Mouse (Mus musculus): ENCODE data around the gene Gm10197. TPM values are rescaled to one million over a fixed set of nuclear protein-coding genes. Genes with fewer than 3 reads are reported as not detected.
A peak's percentile ranks its signal among the peaks of the same experiment; 100 is the strongest.
"Not testable (repeated sequence)": the region's sequence is repeated elsewhere in the genome, so short reads cannot be mapped to it uniquely, and the experiment has no call there.

The Gm10197 gene
- not detected for total RNA-seq (2021)
- long read RNA-seq, experiment 1, result 0 reads
- long read RNA-seq, experiment 2, result 0 reads

DNA sequence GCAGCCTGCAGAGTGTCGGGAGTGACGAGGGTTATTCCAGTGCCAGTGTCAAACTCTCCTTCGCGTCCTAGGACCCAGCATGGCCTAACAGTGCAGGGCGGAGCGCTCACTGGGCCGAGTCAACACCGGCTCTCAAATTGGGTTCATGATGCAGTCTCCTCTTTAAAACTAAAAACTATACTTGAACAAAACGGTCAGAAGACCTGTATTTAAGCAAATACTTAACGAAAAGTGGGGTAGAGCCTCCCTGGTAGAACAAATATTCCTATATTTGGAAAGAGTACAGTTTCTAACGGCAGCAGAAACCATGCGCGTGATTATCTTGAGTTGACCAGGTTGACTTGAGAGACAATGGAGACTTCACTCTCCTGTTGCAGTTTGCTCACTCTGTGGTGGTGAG, at the start of gene Gm10197:
Gene Gm10197 (minus strand): TSS at position 101 of the 400 bp plus-strand sequence.
- no peak for DNase-seq (ENCODE audit: low spot score in 2 of 2)

DNA sequence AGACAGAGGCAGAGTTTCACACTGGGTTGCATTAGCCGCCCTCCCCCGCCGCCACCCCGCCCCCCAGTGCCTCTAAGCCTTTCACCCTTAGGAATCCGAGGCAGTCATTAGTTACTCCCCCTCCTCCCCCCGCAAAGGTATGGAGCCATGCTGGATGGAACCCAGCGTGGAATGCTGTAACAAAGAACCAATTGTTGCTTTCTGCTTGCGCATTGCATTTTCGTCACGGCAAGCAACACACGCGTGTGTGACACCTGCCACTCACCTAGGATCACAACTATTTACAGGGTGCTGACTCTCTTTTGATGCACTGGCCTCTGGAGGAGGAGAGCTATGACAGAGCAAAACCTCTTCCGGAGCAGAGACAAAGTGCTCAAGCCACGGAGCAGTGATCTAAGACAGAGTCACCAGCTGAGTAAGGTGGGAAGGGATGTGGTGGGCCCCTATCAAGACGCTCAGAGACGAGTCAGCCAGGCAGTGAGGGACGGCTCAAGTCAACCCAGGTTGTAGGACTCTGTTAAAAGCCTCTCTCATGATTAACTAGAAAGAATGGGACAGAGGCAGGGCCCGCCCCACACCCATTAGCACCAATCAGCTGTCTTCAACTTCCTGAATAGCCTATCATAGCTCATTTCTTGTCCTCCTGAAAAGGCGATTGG, 49.5 kb upstream of the Gm10197 start:
- DNase-seq (ENCODE audit: low spot score in 2 of 2), result peak; percentile 65

DNA sequence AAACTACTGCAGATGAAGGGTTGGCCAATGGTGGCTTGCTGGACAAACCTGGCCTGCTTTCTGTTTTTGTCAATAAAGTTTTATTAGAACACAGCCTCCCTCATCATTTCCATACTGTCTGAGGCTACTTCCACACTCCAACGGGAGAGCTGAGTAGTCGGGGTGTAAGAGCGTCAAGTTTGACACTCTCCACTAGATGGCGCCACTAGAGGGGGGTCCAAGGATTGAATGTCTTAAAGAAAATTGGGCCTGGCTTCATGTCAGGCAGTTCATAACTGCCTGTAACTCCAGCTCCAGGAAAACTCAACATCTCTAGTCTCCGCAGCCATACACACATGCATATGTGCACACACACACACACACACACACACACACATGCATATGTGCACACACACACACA, 48.3 kb upstream of the Gm10197 start:
- DNase-seq (ENCODE audit: low spot score in 2 of 2), result peak in 1 of 2 experiments; percentile 28

DNA sequence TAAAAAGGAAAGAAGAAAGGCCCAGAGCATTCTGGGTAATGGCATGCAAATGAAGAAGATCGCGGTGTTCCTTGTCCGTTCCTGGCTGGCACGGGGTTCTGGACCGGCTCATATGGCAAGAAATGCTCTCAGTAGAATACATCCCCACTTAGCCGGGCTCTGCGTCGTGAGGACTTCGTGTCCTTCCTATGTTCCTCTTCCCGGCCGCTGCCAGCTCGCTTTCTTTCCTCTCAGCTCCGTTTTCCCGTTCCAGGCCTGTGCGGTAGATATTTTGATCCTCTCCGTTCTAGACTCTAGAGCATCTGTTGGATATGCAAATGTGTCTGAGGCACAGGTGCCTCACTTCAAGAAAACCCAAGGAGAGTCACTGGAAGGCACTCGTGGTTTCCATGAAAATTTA, 43.6 kb upstream of the Gm10197 start:
- no peak for DNase-seq (ENCODE audit: low spot score in 2 of 2)

DNA sequence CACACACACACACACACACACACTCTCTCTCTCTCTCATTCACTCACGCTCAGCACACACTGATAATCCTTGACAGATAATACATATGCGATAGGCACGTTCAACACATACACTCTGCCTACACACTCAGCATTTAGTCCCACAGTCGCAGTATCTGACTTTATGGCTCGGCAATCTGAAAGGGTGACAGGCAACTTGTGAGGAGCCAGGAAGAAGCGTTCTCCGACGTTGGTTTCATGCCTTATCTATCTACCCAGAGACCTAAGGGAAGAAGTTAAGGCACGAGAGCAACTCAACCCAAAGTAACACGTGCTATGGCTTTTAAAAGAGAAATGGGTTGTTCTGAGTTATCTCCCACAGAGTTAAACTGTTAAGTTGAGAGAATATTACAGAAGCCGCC, 43.1 kb upstream of the Gm10197 start:
- no peak for DNase-seq (ENCODE audit: low spot score in 2 of 2)

DNA sequence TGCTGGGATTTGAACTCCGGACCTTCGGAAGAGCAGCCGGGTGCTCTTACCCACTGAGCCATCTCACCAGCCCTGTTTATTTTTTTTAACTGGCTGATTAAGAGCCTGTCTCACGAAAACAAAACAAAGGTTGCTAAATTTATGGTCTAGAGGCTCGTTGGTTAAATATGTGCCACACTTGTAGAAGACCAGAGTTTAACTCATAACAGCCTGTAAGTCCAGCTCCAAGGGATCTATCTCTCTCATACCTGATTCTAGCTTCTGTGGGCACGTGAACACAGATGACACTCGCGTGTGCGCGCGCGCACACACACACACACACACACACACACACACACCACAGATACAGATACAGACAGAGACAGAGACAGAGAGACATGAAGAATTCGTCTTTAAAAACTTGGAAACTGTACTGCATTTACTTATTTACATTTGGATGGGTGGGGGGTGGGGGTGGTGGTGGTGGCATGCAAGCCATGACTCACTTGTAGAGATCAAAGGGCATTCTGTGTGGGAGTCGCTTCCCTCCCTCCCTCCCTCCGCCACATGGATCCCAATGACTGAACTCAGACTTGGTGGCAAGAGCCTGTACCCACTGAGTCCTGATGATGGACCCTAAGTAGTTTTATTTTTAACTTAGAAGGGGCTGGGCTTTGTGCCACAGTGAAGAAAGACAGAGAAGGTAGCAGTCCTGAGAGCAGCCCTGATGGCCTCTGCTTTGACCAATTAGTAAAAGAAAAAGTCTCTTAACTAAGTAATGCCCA, 42.2 kb upstream of the Gm10197 start:
- DNase-seq (ENCODE audit: low spot score in 2 of 2), result no peak

DNA sequence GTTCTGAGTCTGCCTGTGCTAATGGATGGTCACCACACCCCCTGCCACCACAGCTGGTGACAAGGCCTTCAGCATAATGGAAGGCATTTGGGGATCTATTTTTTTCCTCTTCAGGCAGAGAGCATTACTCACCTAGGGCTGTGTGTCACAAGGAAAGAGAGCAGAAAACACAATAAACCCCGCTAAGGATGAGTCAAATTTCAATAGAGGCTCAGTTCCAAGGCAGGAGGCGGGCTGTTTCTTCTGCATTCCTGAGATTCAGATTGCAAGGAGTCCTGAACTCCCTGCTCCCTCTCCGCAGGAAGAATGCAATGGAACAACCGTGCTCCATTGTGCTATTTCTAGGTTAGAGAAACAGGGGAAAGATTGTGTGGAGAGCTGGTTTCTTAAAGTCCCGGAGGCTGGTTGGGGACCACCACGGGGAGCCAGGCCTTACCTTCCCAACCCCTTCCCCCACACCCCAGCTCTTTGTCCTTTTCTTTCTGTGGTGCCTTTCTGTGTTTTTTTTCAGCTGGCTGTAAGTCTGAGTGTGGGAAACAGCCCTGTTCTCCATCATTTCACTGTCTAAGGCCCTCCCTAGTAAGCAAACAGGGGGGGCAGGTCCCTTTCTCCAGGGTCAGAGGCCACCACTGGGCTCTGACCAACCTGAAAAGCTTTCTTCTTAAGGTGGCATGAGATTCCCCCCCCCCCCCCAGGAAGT, 40.7 kb upstream of the Gm10197 start:
- DNase-seq (ENCODE audit: low spot score in 2 of 2), result no peak

DNA sequence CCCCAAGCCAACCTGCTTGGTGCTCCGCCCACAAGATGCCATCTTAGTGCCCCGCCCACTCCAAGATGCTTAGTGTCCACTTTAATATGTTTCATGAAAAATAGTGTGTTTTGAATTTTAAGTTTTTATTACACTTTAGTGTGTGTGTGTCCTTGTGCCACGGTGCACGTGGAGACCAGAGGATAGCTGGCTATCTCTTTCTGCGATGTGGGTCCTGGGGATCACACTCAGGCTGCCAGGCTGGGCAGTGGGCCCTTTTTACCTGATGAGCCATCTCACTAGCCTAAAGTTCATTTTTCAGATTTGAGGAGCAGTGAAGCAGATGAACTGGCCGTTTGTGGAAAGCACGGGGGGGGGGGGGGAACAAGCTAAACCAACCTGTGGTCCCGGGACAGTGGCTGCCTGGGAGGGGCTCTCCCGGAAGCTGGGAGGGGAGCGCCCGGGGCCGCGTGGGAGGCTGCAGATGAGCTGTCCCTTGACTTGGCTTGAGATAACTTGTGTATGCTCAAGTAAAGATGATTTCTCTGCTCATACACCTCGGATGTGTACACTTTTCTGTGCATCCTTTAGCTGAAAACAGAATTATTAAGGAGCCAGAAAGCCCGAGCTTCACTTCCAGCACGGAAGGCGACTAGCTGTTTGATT, 38.2 kb upstream of the Gm10197 start:
- DNase-seq (ENCODE audit: low spot score in 2 of 2), result no peak

DNA sequence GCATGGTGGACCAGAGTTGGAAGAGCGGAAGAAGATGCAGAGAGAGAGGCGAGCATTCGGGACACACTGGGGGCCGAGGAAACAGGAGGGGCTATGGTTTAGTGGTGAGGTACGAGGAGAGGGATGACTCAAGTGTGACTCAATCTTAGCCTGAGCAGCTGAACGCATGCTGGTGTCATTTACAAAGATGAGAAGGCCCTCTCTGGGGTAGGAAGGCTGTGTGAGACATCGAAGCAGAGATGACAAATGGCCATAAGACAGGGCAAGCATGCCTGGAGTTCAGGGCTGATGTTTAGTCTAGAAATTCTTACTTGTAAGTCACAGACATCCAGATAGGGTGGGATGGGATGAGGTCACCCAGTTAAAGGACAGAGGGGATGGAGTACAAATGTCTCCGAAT, 36.8 kb upstream of the Gm10197 start:
- no peak for DNase-seq (ENCODE audit: low spot score in 2 of 2)

DNA sequence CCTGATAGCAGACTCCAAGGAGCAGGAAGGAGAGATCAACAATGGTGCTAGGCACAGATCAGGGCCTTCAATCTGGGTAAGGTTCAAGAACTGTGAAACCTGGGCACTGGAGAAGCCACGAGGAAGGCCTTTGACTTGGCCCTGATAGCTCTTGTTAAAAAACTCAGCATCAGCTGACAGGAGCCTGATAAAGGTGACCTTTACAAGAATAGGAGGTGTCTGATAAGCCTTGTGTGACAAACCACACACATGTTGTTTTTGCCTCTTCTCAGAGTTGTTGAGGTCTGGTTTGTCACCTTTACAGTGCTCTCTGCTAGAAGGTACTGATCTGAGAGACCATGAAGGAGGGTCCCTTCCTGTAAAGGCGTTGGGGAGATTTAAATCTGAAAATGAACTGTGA, 35.8 kb upstream of the Gm10197 start:
- DNase-seq (ENCODE audit: low spot score in 2 of 2), result no peak

DNA sequence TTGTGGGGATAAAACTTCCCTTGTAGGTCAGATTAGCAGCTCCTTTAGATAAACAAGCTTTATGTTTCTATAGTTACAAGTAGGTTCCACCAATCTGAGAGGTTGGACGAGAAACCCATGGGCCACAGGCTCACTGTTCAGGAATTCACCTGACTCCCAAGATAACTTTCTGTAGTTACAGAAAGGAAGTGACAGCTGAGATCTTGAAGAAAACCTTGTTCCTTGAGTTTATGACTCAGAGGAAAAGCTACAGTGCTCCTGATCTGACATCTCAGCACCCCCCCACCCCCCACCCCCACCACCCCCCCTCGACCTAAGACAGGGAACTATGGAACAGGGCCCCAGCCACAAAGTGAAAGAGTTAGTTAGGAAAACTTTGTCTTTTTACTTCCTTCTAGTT, 34.2 kb upstream of the Gm10197 start:
- DNase-seq (ENCODE audit: low spot score in 2 of 2), result no peak

DNA sequence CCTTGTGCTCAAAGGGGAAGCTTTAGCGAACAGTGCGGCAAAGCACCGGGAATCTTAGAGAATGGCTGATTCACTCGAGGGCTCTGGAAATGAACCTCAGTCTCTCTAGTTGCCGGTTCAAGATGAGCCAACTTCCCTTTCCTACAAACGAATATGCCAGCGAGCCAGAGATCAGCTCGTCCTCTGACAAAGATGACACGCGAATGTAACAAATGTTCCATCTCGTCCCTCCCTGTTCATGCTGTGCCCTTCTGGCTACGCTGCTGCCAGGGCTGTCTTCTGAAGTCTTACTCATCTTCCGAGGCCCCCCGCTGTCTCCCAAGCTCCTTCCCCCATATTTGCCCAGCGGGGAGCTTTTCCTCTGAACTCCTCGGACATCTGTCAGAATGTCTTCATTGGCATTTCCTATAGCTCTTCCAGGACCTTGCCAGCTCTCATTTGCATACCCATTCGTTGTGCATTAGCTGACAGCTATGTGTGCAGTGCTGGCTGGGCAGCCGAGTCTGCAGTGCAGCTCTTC, 33.3 kb upstream of the Gm10197 start:
- DNase-seq (ENCODE audit: low spot score in 2 of 2), result no peak

DNA sequence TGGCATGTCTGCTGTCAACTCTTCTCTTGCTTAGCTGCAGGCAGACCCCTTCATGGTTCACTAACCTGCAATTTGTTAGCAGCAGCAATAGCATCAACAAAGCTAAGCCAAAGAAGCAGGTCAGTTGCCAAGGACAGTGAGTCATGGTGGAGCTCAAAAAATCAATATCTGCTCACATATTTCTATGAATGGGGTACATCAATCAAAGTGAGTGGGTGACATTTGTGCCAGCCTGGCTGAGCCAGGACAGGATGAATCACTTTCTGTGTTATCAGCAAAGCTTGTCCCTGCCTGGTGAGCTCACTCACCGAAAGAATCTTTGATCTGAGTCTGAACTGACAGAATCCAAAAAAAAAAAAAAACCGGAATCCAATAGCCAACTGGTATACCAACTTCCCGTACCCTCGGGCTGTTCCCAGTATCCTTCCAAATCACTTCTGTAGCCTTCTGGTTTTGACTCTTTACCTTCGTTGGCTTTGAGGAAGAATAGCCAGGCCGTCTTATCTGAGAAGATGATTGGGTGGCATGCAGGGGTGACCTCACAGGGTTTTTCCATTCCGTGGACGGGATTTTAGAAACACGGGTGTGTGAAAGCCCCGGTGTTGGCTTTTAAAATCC, 32.8 kb upstream of the Gm10197 start:
- DNase-seq (ENCODE audit: low spot score in 2 of 2), result no peak

DNA sequence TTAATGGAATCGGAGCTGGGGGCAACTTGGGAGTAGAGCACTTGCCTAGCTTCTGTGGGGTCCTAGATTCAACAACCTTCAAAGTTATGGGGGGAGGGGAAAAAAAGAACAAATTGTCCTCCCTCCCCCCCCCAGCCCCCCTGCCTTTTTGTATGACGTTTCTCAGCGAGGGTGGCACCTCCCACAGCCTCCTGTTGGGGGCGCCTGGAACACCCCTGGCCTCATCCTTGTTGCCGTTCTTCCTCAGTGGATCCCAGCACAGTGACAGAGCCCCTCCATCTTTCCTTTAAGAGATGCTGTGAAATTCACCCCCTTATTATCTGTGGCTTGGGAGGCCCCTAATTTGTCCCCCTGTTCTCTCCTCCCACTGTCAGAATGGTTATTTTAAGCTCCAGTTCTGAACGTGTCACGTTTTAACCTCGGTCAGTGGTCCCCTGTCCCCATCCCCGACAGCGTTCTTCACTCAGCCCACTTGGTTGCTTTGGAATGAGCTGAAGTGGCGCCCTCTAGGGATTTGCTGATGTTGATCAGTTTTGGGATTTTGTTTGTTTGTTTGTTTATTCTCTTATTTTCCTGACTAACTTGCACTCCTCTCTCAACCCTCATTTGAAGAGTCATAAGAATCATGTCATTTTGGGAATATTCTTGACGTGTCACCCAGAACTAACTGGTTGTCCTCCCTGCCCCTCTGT, 31.3 kb upstream of the Gm10197 start:
- no peak for DNase-seq (ENCODE audit: low spot score in 2 of 2)

DNA sequence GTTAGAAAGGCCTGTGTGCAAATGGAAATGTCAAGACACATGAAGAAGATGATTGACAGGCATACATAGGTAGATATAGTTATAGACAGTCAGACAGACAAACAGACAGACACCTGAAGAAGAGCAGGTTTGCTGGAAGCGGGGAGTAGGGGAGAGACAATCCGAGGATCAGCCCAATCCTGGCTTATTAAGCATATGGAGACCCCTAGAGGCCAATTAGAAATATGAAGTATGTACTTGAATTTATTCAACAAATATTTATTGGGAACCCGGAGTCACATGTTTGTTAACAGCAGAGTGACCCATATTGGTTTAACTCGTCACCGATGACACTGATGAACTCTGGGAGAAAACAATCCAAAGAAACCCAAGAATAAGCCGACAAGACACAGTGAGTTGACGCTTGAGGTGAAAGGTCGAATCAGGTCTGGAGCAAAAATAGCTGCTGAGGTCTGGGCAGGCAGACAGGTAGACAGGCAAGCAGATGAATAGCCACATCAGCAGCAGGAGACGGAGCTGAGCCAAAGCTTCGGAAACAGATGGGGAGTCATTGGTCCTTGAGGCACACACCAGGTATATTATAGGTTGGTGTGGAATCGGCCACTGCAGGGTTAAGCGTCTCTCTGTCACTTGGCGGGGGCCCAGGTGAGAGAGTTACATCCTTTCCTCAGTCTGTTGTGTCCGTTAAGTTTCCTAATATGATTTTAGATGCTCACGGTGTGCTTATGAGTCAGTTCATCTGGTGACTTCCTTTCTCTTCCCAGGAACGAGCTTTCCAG, 29.0 kb upstream of the Gm10197 start:
- no peak for DNase-seq (ENCODE audit: low spot score in 2 of 2)

DNA sequence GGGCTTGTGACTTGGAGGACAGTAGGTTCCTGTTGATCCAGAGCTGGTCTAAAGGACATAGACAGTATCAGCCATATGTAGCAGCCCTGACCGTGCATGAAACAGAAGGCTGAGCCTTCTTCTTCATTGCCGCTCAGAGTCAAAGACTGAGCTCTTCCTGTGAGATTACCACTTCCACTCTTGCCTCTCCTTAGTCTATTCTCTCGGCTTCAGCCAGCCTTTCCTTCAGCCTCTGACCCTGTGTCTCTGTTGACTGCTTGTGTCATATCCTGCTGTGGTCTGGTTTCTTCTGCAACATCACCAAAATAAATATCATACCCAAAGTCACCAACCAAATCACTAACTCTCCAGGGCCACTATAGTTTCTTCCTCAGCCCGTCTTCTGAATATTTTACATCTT, 27.6 kb upstream of the Gm10197 start:
- no peak for DNase-seq (ENCODE audit: low spot score in 2 of 2)

DNA sequence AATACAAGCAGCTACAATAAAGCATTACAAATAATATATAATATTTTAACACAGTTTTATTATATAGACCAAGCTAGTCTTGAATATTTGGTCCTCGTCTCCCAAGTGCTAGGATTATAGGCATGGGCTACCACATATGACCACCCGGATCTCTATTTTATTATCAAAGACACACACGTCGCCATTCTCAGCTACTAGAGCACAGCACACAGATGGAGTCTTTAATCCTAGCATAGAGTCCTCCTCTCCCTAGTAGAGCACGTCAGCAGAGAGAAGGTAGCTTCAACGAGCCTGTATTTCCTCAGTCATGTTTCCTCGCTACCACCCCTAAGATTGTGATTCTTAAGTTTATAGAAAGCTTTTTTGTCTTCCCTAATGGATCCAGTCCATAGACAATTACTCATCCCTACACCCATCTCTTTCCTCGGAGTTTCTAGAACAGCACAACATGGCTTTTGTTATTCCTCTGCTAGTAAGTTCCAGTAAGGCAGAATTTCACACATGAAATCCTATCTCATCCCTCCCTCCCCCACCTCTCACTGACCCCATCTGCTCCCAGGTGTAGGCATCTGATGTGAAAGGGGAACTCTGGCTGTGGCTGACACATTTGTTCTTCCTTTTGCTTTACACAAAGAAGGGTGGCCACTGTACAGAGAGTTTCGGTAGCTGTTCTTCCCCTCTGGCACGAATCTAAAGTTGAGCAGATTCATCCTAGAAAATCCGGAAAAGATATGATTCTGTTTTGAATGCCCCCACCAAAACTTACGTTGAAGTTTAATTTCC, 26.1 kb upstream of the Gm10197 start:
- no peak for DNase-seq (ENCODE audit: low spot score in 2 of 2)

DNA sequence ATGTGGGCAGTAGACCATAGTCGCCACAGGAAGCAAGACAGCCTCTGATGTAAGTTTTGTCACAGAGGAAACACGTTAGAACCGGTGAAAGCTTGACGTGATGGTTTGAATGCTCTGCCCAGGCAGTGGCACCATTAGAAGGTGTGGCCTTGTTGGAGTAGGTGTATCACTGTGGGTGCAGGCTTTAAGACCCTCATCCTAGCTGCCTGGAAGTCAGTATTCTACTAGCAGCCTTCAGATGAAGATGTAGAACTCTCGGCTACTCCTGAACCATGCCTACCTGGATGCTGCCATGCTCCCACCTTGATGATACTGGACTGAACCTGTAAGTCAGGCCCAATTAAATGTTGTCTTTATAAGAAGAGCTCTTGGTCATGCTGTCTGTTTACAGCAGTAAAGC, 24.2 kb upstream of the Gm10197 start:
- not testable (repeated sequence) for DNase-seq (ENCODE audit: low spot score in 2 of 2)

DNA sequence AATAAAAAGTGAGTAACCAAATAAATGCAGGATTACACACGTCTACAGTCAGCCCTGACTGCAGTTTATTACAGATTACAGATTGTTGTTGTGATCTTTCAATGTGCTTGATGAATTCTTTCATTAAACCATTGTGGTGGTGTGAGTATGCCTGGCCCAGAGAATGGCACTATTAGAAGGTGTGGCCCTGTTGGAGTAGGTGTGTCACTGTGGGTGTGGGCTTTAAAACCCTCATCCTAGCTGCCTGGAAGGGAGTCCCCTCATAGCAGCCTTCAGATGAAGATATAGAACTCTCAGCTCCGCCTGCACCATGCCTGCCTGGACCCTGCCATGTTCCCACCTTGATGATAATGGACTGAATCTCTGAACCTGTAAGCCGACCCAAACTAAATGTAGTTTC, 23.4 kb upstream of the Gm10197 start:
- not testable (repeated sequence) for DNase-seq (ENCODE audit: low spot score in 2 of 2)
